Mouse (Mus musculus): ENCODE measurements around the gene Smarcad1.
"Not testable (repeated sequence)": the region's sequence is repeated elsewhere in the genome, so short reads cannot be mapped to it uniquely, and the experiment has no call there.

Gene Smarcad1

DNA sequence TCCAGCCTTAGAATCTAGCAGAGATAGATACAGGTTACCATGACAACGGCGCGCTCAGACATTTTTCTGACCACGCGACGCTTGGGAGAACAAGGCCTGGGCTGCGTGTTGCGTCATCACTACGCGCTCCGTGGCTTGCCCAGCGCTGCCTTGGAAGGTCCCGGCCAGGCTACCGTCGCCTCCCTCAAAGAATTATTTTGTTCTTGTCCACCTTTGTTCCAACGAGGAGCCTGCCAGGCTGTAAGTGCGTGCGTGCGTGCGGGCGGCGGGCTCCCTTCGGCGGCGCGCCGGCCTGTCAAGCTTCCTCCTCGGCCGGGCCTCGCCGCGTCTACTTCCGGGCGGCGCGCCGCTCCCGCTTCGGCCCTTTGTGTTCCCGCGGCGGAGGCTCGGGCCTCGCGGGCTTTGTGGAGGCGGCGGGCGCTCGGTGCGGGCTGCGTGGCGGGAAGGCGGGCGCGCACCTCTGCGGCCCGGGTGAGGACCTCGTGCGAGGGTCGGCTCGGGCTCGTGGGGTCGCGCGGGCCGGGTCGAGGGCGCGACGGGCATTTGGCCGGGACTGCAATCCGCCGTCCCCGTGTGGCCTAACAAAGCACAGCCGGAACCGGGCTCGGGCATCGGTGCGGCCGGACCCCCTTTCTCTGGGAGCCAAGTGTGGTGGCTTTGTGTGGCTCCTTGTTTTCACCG lies at the start of gene Smarcad1:
TSS of gene Smarcad1 (plus strand) at position 93 of the 681 bp plus-strand sequence.
- peak; percentile 76 for DNase-seq (ENCODE audit: low spot score)

DNA sequence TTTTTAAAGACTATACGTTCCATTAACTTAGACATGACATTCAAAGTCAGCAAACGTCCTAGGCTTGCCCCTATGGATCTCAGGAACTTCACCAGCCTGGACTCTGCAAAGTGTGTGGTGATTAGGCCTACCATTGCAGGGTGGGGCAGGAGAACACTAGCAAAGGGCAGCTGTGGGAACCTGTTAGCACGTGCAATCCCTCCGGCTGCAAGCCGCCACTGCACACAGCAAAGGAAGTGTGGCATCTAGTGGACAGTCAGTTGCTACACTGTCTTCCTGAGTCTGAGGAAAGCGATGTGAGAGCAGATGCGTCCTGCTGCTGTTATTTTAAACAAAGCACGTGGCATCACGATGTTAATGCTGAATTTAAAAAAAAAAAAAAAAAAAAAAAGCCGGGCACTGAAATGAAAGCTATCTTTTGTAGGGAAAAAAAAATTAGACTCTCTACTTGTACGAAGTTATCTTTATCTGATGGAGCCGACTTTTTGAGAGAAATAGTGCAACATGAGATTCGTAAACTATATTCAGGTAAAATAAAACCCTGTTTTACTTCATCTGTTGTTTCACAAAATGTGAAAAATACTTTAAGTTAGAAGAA lies 45.5 kb upstream of the Smarcad1 start:
- DNase-seq (ENCODE audit: low spot score): no peak

DNA sequence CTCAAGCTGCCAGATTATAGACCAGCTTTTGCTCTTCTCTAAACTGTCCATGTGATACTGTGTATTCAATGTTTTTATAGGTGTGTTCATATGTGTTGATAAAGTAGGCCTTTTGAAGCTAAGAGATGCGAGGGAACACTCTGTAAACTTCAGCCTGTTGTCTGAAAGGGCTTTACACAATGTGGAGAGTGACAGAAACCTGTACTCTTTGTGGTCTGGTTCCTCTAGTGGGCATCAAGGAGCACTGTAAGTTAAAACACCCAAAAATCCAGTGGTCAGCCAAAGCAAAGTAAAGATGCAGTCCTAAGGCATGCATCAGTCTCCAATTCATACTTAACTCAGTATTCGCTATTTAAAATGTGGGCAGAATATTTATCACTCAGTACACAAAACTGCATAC lies 44.6 kb upstream of the Smarcad1 start:
- no peak for DNase-seq (ENCODE audit: low spot score)

DNA sequence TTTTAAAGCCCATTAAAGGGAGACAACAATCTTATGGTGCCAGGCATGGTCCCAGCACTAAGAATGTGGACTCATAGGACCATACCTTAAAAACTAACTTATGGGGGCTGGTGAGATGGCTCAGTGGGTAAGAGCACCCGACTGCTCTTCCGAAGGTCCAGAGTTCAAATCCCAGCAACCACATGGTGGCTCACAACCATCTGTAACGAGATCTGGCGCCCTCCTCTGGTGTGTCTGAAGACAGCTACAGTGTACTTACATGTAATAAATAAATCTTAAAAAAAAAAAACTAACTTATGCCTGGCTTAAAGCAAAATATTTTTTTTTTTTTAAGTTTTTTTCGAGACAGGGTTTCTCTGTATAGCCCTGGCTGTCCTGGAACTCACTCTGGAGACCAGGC lies 41.6 kb upstream of the Smarcad1 start:
- not testable (repeated sequence) for DNase-seq (ENCODE audit: low spot score)

DNA sequence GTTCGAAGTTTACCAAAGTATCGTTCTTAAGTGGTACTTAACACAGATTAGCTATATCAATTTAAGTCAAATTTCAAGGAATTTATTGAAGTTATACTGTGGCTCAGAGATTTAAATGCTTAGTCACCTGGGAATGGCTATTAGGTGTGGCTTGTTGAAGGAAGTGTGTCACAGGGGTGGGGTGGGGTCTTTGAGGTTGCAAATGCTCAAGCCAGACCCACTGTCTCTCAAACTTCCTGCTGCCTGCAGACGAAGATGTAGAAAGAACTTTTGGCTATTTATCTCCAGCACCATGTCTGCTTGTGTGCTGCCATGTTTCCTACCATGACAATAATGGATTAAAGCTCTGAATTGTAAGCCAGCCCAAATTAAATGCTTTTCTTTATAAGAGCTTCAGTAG lies 40.2 kb upstream of the Smarcad1 start:
- DNase-seq (ENCODE audit: low spot score): no peak

DNA sequence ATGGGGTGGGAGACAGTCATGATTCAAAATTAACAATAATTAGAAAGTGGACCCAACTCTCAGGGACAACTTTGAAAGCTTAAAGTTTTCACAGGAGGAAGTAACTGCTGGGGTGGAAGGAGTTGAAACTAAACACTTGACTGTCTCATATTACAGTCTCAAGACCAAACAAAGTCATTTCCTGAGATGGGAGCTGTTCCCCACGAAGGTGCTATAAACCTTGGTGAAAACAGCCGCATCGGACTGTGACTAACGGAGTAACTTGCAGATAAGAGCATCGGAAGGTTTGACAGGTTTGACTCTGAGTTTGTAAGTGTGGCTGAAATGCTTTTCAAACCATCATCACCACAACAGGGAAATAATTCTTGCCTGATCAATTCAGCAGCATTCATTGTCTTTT lies 33.5 kb upstream of the Smarcad1 start:
- DNase-seq (ENCODE audit: low spot score): no peak

DNA sequence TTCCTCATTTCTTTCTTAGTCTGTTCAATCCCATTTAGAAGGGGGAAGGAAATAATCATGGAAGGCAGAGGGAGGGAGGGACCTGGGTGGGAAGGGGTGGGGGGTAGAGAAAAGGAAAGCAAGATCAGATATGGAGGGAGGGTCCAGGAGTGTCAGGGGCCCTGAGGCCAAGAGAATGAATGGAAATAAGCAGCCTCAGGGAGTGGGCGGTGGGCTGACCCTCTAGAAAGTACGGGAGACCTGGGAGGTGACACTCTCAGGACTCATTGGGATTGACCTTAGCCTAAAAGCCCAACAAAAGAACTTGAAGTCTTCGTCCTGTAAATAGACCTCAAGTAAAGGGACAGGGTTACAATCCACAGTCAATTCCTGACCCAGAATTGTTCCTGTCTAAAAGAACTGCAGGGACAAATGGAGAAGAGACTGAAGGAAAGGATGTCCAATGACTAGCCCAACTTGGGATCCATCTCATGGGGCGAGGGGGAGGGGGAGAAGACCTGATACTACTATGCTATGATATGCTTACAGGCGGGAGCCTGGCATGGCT lies 30.9 kb upstream of the Smarcad1 start:
- DNase-seq (ENCODE audit: low spot score): no peak

DNA sequence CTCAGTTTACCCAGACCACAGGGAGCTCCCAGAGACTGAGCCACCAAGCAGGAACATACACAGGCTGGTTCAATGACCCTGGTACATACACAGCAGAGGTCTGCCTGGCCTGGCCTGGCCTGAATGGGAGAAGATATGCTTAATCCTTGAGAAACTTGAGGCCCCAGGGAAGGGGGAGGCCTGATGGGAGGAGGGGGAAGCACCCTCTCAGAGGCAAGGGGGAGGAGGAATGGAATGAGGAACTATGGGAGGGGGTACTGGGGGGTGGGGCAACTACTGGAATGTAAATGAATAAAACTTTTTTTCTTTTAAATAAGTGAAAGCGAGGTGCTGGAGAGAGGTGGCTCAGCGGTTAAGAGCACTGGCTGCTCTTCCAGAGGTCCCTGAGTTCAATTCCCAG lies 30.2 kb upstream of the Smarcad1 start:
- DNase-seq (ENCODE audit: low spot score): no peak

DNA sequence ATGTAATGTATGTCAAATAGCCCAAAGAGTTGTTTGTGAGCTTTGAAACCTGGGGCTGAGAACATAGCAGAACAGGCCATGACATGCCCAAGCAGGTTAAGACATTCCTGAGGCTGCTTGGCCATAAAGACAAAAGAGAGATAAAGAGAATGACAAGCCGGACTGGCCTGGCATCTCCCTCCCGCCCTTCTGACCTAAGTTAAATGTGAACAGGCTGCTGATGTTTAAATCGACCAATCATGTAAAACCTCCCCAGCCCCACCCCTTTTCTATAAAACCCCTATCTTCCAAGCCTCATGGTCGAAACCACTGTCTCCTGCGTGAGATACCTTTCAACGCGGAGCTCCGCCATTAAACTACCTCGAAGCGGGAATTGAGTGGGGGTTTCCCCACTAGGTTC lies 24.8 kb upstream of the Smarcad1 start:
- no peak for DNase-seq (ENCODE audit: low spot score)

DNA sequence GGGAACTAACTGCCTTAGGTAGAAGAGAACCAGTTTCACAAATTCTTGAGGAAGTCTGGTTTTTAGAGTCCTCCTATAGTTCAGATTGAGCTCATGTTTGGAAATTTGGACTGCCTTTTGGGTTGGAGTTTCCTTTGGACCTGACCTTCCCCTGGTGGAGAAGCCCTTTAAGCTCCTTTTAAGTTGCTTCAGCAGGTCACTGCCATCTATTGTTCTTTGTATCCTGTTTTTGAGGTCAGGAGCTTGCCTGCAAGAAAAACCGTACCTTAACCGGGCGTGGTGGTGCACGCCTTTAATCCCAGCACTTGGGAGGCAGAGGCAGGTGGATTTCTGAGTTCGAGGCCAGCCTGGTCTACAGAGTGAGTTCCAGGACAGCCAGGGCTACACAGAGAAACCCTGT lies 23.4 kb upstream of the Smarcad1 start:
- not testable (repeated sequence) for DNase-seq (ENCODE audit: low spot score)

DNA sequence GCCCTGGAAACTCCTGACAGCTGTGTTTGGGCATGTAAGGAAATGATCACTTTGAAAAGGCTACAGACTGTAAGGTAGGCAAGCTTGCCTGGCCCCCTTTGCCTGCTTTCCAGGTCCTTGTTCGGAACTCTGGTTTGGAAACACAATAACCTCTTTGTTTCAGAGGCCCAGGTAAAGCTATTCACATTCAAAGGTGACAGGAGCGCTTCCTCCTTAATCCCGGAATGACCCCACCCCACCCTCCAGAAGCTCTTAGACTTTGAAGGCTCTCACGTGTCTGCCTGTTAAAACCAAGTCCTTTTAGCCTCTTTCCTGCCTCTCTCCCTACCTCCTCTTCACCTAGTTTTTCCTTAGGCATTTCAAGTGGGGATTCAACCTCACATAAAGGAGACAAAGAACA lies 20.5 kb upstream of the Smarcad1 start:
- no peak for DNase-seq (ENCODE audit: low spot score)

DNA sequence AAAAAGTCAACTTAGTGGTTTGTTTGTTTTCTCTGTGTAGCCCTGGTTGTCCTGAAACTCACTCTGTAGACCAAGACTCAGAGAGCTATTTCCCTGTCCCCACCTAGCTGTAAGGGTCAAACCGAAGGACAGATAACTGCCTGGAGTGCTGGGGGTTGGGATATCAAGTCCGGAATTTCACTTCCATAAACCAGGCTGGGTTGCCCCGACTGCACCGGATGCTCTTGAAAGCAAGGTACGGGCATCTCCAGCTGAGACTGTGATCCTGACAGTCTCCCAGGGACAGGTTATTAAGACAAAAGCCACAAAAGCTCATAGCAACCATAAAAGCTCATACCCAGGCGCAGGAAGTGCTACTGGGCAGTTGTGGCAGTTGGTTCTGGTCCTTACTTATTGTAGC lies 19.3 kb upstream of the Smarcad1 start:
- no peak for DNase-seq (ENCODE audit: low spot score)

DNA sequence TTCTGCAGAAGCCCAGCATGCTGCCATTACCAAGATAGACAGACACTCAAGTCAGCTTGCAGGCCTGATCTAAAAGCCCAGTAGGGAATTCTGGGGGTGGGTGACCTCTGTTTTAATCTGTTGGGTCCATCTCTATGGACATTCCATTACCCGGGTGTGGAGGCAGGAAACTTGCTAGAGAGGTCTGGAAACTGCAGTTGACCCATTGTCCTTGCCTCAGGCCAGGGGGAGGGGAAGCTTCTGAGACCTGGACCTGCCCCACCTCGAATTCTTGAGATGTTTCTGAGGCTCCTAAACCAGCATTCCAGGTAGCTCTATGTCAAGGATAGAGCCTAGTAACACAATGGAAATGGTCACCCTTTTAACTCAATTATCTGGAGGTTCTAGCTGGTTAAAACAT lies 17.7 kb upstream of the Smarcad1 start:
- DNase-seq (ENCODE audit: low spot score): no peak

DNA sequence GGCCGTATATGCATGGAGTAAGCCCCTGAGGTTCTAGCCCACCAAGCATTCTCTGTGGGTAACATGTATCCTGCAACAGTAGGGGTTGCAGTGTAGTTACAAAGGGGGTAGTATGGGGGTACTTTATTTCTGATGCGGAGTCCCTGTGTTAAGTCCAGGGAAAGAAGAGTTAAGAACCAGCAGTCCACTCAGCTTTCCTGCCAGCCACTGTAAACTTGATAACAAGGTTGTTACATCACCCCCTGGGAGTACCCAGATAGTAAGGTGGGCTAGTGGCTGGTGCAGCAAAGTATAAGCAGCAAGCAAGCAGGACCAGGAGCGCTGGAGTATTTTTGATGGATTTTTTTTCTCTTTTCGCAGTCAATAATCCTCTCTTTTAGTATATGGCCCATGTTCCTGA lies 17.3 kb upstream of the Smarcad1 start:
- DNase-seq (ENCODE audit: low spot score): no peak

DNA sequence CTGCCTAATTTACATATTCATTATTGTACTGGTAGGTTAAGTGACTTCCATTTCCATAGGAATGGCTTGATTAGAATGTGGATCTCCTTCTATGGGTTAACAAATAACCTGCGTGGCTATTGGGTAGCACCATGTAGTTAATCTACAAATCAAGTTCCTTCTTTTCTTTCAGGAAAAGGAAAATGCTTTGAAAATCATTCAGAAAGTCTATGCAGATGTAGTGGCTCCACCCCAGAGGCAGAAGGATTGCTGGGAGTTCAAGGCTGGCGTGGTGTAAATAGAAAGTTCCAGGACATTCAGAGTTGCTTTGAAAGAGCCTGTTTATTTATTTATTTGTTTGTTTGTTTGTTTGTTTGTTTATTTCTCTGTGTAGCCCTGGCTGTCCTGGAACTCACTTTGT lies 7.7 kb upstream of the Smarcad1 start:
- DNase-seq (ENCODE audit: low spot score): no peak

DNA sequence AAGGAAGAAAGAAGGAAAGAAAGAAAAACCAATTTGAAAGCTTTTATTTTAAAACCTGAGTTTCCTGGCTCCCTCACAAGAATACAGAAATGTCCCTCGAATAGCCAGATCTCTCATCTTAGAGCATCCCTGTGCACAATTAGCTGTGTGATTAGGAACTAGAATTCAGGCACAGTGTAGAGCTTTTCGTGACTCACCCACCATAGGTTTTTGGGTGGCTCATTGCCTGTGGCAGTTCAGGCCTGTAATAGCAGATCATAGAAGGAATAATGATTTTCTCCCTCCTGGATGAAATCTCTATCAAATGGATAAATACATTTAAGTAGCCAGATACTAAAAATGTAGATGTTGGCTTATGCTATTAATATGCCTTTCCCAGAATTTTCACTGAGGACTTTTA lies 6.9 kb upstream of the Smarcad1 start:
- no peak for DNase-seq (ENCODE audit: low spot score)

DNA sequence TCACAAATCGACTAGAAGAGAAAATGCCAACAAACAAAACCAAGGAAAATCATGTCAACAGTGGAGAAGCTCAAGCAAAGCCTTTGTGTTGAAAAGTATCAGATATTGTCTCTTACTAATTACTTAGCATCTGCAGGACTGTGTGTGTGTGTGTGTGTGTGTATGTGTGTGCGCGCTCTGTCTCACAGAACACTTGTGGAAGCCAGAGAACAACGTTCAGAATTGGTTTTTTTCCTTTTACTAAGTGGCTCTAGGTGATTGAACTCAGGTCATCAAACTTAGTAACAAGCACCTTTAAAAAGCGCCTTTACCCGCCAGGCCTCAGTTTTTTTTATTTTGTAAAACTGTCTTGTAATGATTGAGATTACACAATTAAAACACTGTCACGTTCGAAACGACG lies 451 bp upstream of the Smarcad1 start:
- no peak for DNase-seq (ENCODE audit: low spot score)

DNA sequence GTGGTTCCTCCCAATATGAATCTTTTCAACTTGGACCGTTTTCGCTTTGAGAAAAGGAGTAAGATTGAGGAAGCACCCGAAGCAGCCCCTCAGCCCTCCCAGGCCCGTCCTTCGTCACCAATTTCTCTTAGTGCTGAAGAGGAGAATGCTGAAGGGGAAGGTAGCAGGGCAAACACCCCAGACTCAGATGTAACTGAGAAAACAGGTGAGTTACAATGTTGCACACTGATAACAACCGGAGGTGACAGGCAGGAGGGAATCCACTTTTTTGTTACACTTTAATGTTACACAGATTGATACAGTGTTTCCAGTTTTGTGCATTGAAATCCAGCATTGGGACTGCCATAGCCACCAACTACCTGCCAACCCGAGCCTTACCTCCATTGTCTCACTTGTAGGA lies 858 bp downstream of the Smarcad1 start:
- no peak for DNase-seq (ENCODE audit: low spot score)

DNA sequence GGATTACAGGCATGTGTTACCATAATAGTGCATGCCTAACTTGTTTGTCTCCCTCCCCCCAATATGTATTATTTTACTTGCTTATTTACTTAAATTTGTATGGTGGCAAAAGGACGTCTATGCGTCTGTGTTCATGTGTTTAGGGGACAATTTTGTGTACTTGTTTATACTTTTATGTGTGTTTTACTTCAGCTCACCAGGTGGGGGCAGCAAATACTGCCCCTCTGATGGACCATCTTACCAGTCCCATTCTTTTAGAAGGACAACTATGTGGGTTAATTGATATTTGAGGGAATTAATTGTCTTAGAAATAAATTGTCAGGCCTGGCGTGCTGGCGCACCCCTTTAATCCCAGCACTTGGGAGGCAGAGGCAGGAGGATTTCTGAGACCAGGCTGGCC lies 6.7 kb downstream of the Smarcad1 start:
- DNase-seq (ENCODE audit: low spot score): no peak

DNA sequence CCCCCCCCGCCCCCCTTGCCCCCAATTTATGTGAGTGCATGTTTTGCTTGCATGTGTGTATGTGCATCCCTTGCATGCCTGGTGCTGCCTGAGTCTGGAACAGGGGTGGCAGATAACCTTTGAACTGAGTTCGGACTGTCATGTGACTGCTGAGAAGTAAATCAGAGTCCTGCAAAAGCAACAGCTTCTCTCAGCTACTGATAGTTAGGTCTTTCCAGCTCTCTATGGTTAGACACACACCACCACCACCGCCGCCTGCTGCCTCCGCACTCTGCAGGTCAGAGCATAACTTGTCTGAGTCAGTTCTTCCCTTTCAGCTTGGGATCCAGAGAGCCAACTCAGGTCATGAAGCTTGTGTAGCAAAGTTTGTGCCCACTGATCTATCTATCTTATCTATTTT lies 14.2 kb downstream of the Smarcad1 start:
- no peak for DNase-seq (ENCODE audit: low spot score)

DNA sequence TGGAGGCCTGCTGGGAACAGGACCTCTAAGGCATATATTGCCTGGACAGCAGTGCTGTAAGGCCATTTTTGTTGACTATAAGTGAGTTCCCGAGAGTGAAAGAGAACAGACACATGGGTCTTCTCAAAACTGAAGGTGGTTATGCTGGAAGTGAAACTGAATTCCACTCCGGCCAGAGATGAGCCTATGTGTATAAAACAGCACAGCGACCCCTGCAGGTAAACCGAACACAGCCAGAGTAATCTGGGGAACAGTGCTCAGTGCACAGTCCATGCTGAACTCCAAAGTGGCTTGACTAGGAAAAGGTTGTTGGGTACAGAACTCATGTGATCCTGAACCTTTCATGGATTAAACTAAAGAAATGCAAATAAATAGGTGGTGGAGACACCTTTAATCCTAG lies 14.8 kb downstream of the Smarcad1 start:
- DNase-seq (ENCODE audit: low spot score): not testable (repeated sequence)

DNA sequence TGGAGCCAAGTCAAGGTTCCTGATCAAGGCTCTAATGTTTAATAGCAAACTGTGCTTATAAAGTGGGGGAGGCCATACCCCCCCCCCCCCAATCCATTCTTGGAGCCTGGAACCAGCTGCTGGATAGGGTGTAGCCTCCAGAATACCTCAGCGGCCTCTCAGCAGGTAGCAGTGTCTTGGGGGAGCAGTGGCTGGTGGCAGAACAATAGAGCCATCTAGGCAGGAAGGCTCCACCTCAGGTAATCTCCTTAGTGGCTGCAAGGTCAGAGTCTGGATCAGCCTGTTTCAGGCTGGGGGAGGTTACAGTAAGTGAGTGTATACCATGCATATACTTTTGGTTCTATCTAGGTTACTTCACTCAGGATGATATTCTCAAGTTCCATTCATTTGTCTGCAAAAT lies 18.7 kb downstream of the Smarcad1 start:
- no peak for DNase-seq (ENCODE audit: low spot score)

DNA sequence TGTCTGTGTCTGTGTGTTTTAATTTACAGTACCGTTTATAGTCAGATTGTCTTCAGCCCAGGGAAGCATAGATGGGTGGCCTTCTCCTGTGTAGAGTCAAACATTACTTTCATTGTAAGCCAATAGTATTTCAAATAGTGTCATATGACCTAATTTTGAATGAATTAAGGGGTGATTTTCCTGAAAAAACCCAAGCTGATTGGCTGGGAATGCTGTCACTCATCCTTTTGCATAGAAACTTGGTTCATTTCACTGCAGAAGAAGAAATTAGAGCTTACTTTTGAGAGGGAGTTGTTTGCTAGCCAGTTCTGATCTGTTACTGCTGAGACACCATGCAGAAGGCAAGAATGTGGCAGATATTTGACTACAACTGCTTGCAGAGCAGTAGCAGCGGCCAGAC lies 32.8 kb downstream of the Smarcad1 start:
- DNase-seq (ENCODE audit: low spot score): no peak

DNA sequence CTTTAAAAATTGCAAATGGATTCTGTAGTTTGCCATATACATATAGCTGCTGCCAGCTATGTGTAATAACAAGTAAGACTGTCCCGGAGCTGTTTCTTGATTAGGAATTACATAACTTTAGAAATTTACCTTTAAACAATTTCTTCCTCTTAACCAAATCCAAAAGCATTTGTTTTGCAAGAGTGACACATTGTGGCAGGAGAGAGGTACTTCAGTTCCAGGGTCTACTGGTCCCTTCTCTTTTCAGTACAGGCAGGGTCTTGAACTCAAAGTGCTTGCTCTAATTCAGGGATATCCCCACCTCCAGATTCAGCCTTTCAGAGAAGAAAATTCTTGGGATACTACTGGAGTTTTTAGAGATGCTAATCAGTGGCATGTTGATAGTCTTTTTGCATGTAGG lies 36.8 kb downstream of the Smarcad1 start:
- DNase-seq (ENCODE audit: low spot score): no peak

All from spleen, adult 12 weeks (tissue).